Mouse (Mus musculus): ENCODE data around the gene Rfx8.
A peak's percentile ranks its signal among the peaks of the same experiment; 100 is the strongest.

Gene Rfx8

GRCm38 (mm10) chr1:39720632-39721350 lies at the start of gene Rfx8:
Rfx8 (minus strand) TSS chr1:39720997.
- DNase-seq: peak in 1 of 2 experiments; percentile 37

DNA sequence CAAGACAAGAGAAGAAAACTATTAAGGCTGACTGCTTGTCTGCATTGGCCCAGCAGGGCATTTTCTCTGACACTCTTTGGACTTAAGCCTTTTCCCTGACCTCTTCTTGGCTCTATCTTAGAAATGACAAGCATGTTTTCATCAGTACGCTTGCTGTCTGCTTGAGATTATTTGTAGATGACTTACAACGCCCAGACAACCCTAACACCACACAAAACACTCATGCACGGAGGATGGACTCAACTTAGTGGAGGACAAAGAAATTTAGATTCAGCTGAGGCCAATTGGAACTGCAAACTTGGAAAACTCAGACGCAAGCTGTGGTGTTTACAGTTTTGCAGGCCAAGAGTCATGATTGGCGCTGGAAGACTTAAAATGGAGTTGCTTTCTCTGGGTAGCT lies 49.6 kb upstream of the Rfx8 start:
- no peak for DNase-seq

DNA sequence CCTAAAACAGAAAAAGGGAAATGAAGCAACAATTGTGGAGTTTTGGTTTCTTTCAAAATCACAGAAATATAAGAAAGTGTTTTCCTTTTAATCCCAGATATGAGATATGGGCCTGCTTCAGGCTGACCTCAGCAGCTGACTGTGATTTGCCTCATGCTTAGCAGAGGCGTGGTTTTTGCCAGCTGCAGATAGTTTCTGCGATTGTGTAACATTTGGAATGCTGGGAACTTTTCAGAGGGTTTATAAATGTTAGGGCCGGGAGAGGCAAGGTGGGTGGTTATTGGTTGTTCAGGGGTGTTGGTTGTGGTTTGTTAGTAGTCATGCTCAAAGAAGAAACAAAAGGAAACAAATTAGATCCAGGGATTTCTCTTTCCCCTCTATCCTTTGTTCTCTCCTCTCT lies 47.2 kb upstream of the Rfx8 start:
- DNase-seq: no peak

DNA sequence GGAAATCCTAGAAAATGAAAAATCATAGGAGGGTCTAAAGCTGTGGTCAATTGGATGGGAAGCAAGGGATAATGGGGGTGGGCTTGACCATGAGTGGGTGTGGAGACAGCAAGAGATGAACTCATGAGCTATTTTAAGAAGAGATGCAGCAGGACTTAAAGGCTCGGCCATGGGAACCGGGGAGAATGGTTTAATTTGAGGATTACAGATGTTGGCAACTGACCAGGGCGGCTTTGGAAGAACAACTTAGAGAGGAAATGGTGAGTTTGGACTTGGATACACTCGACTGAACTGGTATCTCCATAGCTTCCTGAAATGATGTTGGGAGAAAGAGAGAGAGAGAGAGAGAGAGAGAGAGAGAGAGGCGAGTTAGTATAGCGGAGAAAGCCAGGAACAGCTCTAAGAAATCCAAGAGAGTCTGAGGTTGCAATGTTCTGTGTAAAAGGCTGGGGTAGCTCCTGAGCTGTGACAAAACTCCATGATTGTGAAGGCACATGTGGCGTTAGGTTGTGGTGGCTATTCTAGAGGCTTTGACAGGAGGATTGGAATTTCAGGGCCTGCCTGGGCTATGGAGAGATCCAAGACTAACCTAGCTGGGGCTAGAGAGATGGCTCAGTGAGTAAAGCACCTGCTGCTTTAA lies 45.2 kb upstream of the Rfx8 start:
- peak in 1 of 2 experiments; percentile 30 for DNase-seq

GRCm38 (mm10) chr1:39762025-39762370 lies 41.2 kb upstream of the Rfx8 start:
- DNase-seq: peak; percentile 91 to 94

- peak; percentile 80 to 84 for DNase-seq
These were observed 40.6 kb upstream of the Rfx8 start for GRCm38 (mm10) chr1:39761211-39762024.

GRCm38 (mm10) chr1:39760181-39760715 lies 39.5 kb upstream of the Rfx8 start:
- no peak for DNase-seq

- DNase-seq: peak; percentile 28 to 52
These were observed 38.7 kb upstream of the Rfx8 start for GRCm38 (mm10) chr1:39759231-39760175.

DNA sequence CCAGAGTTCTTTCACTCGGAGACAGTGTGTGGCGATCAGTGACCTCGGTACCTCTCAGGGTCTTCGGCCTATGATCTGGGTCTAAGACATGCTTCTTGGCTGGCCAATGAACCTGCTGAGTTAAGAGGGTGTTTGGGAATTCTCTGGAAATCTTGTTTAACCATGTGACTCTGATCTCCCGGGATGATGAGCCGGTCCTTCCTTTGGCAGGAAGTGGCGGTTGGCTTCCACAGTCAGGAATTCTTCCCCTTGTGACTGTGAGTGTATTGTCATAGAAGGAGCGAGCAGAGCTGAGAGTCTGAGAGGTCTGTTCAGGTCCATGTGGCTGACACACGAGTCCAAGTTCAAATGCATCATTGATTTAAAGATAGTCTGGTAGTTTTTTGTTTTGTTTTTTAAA lies 37.4 kb upstream of the Rfx8 start:
- peak; percentile 45 to 67 for DNase-seq

DNA sequence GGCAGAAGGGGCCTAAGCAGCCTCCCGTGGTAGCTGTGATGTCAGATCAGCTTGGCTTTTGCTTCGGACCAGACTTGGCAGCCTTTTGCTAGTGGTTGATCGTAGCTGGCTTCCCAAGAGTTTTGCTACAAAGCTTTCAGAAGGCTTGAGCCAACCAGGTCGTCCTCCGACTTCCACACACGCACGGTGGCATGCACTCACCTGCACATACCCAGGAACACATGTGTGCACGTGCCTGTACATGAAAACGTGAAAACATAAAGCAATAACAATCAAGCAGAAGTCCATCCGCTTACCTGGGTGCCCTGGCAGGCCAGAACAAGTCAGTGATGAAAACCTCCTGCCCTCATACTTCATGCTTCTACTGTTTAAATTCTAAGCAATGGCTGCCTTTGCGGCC lies 36.2 kb upstream of the Rfx8 start:
- no peak for DNase-seq

GRCm38 (mm10) chr1:39754224-39754957 lies 33.6 kb upstream of the Rfx8 start:
- no peak for DNase-seq

- no peak for DNase-seq
These were observed 30.7 kb upstream of the Rfx8 start for GRCm38 (mm10) chr1:39751537-39751936.

DNA sequence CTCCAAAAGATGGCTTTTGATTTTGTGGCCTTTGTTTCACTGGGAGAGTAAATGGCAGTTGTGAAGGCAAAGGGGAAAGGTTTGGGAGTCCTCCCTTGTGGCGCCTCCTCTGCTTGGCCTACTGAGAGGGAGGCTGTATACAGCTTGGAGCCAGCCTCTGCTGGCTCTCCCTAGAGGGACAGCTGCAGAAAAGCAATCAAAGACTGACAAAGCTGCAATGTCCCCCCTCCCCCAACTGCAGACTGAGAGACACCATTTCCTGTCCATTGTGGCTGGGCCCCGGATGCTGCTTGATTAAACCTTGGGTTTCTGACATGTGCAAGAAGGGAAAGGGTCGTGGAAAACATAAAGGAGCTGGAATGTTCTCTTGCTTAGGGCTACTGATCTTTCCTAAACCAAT lies 28.9 kb upstream of the Rfx8 start:
- peak in 1 of 2 experiments; percentile 20 for DNase-seq

DNA sequence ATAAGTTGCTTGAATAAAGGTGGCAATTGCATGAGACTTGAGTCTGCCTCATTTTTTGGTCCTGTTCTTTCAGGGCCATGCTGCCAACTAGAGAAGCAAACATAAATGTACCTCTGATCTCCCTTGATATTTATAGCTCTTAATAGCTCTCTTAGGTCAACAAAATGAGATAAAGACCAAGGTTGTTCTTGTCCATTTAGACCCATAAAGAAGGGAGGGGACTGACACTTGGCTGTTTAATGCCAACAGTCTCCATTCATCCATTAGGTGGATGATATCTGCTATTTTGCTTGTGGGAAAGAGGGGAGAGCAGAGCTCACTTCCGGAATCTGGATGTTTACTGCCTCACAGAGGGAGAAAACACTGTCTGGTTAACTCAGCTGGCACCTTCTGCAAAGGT lies 28.4 kb upstream of the Rfx8 start:
- DNase-seq: no peak

- DNase-seq: no peak
These were observed 27.9 kb upstream of the Rfx8 start for GRCm38 (mm10) chr1:39748666-39749065.

DNA sequence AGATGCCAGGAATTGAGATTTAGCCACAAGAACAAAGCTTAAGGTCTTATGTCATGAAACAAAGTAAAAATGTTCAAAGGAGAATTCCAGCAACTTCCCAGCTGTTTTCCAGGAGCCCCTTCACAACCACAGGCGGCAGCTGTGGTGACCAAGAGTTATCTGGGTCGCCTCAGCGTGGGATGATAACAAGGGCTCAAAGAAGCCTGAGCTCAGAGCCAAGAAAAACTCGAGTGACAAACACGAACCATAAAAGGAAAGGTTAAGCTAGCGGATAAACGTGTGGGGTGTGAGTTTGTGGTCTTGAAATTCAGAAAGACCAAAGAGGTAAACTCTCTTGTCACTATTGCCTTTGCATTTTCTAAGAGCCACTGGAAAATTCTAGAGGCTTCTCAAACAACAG lies 25.7 kb upstream of the Rfx8 start:
- DNase-seq: no peak

GRCm38 (mm10) chr1:39740948-39741347 lies 20.2 kb upstream of the Rfx8 start:
- no peak for DNase-seq

GRCm38 (mm10) chr1:39740002-39740401 lies 19.2 kb upstream of the Rfx8 start:
- no peak for DNase-seq

GRCm38 (mm10) chr1:39735927-39736604 lies 15.3 kb upstream of the Rfx8 start:
- peak; percentile 79 to 91 for DNase-seq

DNA sequence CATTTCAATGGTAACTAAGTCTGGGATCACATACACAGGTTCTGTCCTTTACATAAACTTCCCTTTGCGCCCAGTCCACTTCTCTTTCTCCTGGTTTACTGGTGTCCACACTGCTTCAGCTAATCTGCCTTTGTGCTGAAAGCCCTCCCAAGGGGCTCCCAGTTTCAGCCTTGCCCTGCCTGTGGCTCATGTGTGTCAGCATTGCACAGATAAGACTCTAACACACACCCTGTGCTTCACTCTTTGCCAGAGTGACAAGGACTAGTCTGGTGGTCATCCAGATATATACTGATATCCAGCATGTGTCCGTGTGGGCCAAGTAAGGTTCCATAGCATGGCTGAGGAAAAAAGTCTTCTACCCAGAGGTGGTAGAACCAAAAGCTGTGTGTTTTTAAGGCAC lies 14.7 kb upstream of the Rfx8 start:
- no peak for DNase-seq

- DNase-seq: no peak
These were observed 14.1 kb upstream of the Rfx8 start for GRCm38 (mm10) chr1:39734881-39735280.

All from kidney, postnatal 25 days (tissue).